Mouse (Mus musculus) CH12.LX (cell line): ENCODE measurements around the gene Rptor. TPM values are rescaled to one million over a fixed set of nuclear protein-coding genes. Genes with fewer than 3 reads are reported as not detected.

ENCODE experiments used
- DNase-seq: peaks from one replicate; pipeline ENCODE4 v3.0.0-alpha.2; 2013; ENCODE audit errors: extremely low read depth
- H3K27ac ChIP-seq: 2 replicates; pipeline ENCODE4 v1.5.1; 2012; ENCODE audit warnings: low read depth, mild to moderate bottlenecking, control low read depth, moderate library complexity; ENCODE audit not compliant: insufficient read depth
- H3K27me3 ChIP-seq: replicated peaks from 2 replicates; pipeline ENCODE3; 2012; ENCODE audit warnings: inconsistent platforms
- H3K36me3 ChIP-seq, 2 experiments: replicated peaks in 1 of 2; 2 replicates each; pipeline versions ENCODE3 to v1.6.1; 2012; ENCODE audit warnings: inconsistent platforms in 1 of 2, low read length in 1 of 2, mild to moderate bottlenecking in 1 of 2, mixed read lengths in 1 of 2, moderate library complexity in 1 of 2; ENCODE audit not compliant: control insufficient read depth in 1 of 2, insufficient read depth in 1 of 2
- H3K4me1 ChIP-seq, 2 experiments: 2 replicates each; pipeline ENCODE4 v1.6.1; 2012; ENCODE audit warnings: inconsistent platforms in 1 of 2, moderate library complexity in 1 of 2; ENCODE audit not compliant: insufficient read depth in 2 of 2, control insufficient read depth in 1 of 2
- H3K4me2 ChIP-seq: 2 replicates; pipeline ENCODE4 v1.6.1; 2012; ENCODE audit warnings: low read depth, mild to moderate bottlenecking, control low read depth; ENCODE audit not compliant: poor library complexity, insufficient read depth, severe bottlenecking
- H3K4me3 ChIP-seq, 3 experiments: fragments of 150-350 bp in 1 of 3; sonication (generic) in 1 of 3; replicated peaks in 1 of 3; 2 replicates each; pipeline versions ENCODE3 to v1.5.1; 2011 to 2012; ENCODE audit warnings: low read depth in 2 of 3, low read length in 2 of 3, mild to moderate bottlenecking in 2 of 3, moderate library complexity in 2 of 3, control low read depth in 1 of 3, improper control_type of control experiment in 1 of 3, inconsistent platforms in 1 of 3, mixed read lengths in 1 of 3; ENCODE audit not compliant: poor library complexity in 1 of 3
- H3K79me2 ChIP-seq: replicated peaks from 2 replicates; pipeline ENCODE4 v1.6.1; 2012; ENCODE audit warnings: mild to moderate bottlenecking, moderate library complexity; ENCODE audit not compliant: control insufficient read depth, poor library complexity, insufficient read depth, severe bottlenecking; ENCODE audit errors: extremely low read depth
- H3K9ac ChIP-seq: 2 replicates; pipeline ENCODE4 v1.6.1; 2012; ENCODE audit warnings: low read depth, mild to moderate bottlenecking, control low read depth, moderate library complexity; ENCODE audit not compliant: insufficient read depth
- H3K9me3 ChIP-seq: replicated peaks from 2 replicates; pipeline ENCODE3; 2012; ENCODE audit warnings: low read length, inconsistent platforms, mixed read lengths
- BHLHE40 ChIP-seq: IDR thresholded peaks from 2 replicates; pipeline ENCODE4 v1.6.1; 2011; ENCODE audit warnings: mild to moderate bottlenecking, low read depth, low read length, improper control_type of control experiment
- CTCF ChIP-seq, 2 experiments: IDR thresholded peaks in 1 of 2; conservative IDR thresholded peaks in 1 of 2; 2 replicates each; pipeline ENCODE4 v1.5.1; 2011 to 2012; ENCODE audit warnings: low read depth in 2 of 2, low read length in 2 of 2, improper control_type of control experiment in 1 of 2, inconsistent platforms in 1 of 2, mild to moderate bottlenecking in 1 of 2, moderate library complexity in 1 of 2
- E2F4 ChIP-seq: IDR thresholded peaks from 2 replicates; pipeline ENCODE4 v1.6.1; 2011; ENCODE audit warnings: low read depth, low read length, improper control_type of control experiment; ENCODE audit not compliant: insufficient replicate concordance
- ELF1 ChIP-seq: IDR thresholded peaks from 2 replicates; pipeline ENCODE4 v1.6.1; 2014; ENCODE audit warnings: low read depth, mild to moderate bottlenecking, inconsistent platforms, low read length, improper control_type of control experiment
- EP300 ChIP-seq: IDR thresholded peaks from 2 replicates; pipeline ENCODE4 v1.6.1; 2011; ENCODE audit warnings: low read length, improper control_type of control experiment
- ETS1 ChIP-seq: conservative IDR thresholded peaks from 2 replicates; pipeline ENCODE4 v1.6.1; 2012; ENCODE audit warnings: low read depth, mild to moderate bottlenecking, inconsistent platforms, low read length, improper control_type of control experiment, moderate library complexity
- GABPA ChIP-seq: IDR thresholded peaks from 2 replicates; pipeline ENCODE4 v1.6.1; 2012; ENCODE audit warnings: low read depth, low read length, improper control_type of control experiment, inconsistent platforms; ENCODE audit not compliant: insufficient replicate concordance
- HCFC1 ChIP-seq: IDR thresholded peaks from 2 replicates; pipeline ENCODE4 v1.6.1; 2012; ENCODE audit warnings: low read depth, mild to moderate bottlenecking, inconsistent platforms, low read length, improper control_type of control experiment
- JUN ChIP-seq: IDR thresholded peaks from 2 replicates; pipeline ENCODE4 v1.6.1; 2011; ENCODE audit warnings: low read depth, mild to moderate bottlenecking, low read length, improper control_type of control experiment, moderate library complexity; ENCODE audit not compliant: insufficient read depth
- JUND ChIP-seq: conservative IDR thresholded peaks from 2 replicates; pipeline ENCODE4 v1.6.1; 2011; ENCODE audit warnings: low read depth, low read length, improper control_type of control experiment
- MAFK ChIP-seq: IDR thresholded peaks from 2 replicates; pipeline ENCODE4 v1.6.1; 2011; ENCODE audit warnings: low read length, improper control_type of control experiment; ENCODE audit not compliant: insufficient replicate concordance
- MAZ ChIP-seq: IDR thresholded peaks from 2 replicates; pipeline ENCODE4 v1.6.1; 2012; ENCODE audit warnings: low read depth, mild to moderate bottlenecking, inconsistent platforms, low read length, improper control_type of control experiment, moderate library complexity
- MEF2A ChIP-seq: IDR thresholded peaks from 2 replicates; pipeline ENCODE4 v1.6.1; 2014; ENCODE audit warnings: low read depth, mild to moderate bottlenecking, inconsistent platforms, low read length, improper control_type of control experiment, borderline replicate concordance
- MYC ChIP-seq: IDR thresholded peaks from 2 replicates; pipeline ENCODE4 v1.6.1; 2011; ENCODE audit warnings: low read depth, mild to moderate bottlenecking, improper control_type of control experiment, low read length
- NELFE ChIP-seq: IDR thresholded peaks from 2 replicates; pipeline ENCODE4 v1.6.1; 2011; ENCODE audit warnings: low read depth, low read length, improper control_type of control experiment
- NRF1 ChIP-seq: IDR thresholded peaks from 2 replicates; pipeline ENCODE4 v1.6.1; 2014; ENCODE audit warnings: low read depth, mild to moderate bottlenecking, inconsistent platforms, low read length, improper control_type of control experiment, moderate library complexity
- POLR2AphosphoS2 ChIP-seq: IDR thresholded peaks from 2 replicates; pipeline ENCODE4 v1.6.1; 2011; ENCODE audit warnings: low read depth, low read length, improper control_type of control experiment
- TBP ChIP-seq: conservative IDR thresholded peaks from 2 replicates; pipeline ENCODE4 v1.6.1; 2011; ENCODE audit warnings: low read depth, low read length, improper control_type of control experiment
- TCF12 ChIP-seq: IDR thresholded peaks from 2 replicates; pipeline ENCODE4 v1.6.1; 2014; ENCODE audit warnings: low read depth, mild to moderate bottlenecking, inconsistent platforms, low read length, improper control_type of control experiment
- UBTF ChIP-seq: IDR thresholded peaks from 2 replicates; pipeline ENCODE4 v1.6.1; 2012; ENCODE audit warnings: low read depth, mild to moderate bottlenecking, inconsistent platforms, low read length, improper control_type of control experiment, moderate library complexity
- USF2 ChIP-seq: conservative IDR thresholded peaks from 2 replicates; pipeline ENCODE4 v1.6.1; 2011; ENCODE audit warnings: low read depth, low read length, improper control_type of control experiment
- ZC3H11A ChIP-seq: IDR thresholded peaks from 2 replicates; pipeline ENCODE4 v1.6.1; 2012; ENCODE audit warnings: low read depth, mild to moderate bottlenecking, inconsistent platforms, low read length, improper control_type of control experiment
- ZKSCAN1 ChIP-seq: IDR thresholded peaks from 2 replicates; pipeline ENCODE4 v1.6.1; 2012; ENCODE audit warnings: low read depth, inconsistent platforms, low read length, improper control_type of control experiment, borderline replicate concordance
- ZMIZ1 ChIP-seq: IDR thresholded peaks from 2 replicates; pipeline ENCODE4 v1.6.1; 2012; ENCODE audit warnings: low read depth, mild to moderate bottlenecking, inconsistent platforms, low read length, improper control_type of control experiment
- ZNF384 ChIP-seq: IDR thresholded peaks from 2 replicates; pipeline ENCODE4 v1.6.1; 2012; ENCODE audit warnings: low read depth, low read length, improper control_type of control experiment, inconsistent platforms
- dilution Hi-C: fragments of 300-500 bp; cut with MboI; formaldehyde crosslinking; loops from 2 replicates; pipeline ENCODE4 v1.14.3; 2020; ENCODE audit warnings: low sequenced_read_pairs; ENCODE audit not compliant: extremely low pct_unique_long_range_greater_than_20kb, extremely low pct_ligation_motif_present
- in situ Hi-C: fragments of 300-500 bp; cut with MboI; formaldehyde crosslinking; loops from 3 replicates; pipeline ENCODE4 v1.14.3; 2019; ENCODE audit warnings: low sequenced_read_pairs, low pct_ligation_motif_present, low pct_unique_long_range_greater_than_20kb, mixed read lengths
- polyA plus RNA-seq: library from polyadenylated mRNA; unstranded; fragments of >175 nt; gene quantifications from 2 replicates; pipeline ENCODE4 v1.2.1, GENCODE M21; 2012; ENCODE audit warnings: low read depth; ENCODE audit not compliant: insufficient read length
- total RNA-seq, 2 experiments: library from RNA; depleted of rRNA; stranded (reverse); fragments of 300-350 nt in 1 of 2; fragments of >200 nt in 1 of 2; gene quantifications; 2 replicates each; pipeline ENCODE4 v1.2.3; 2012 to 2014

Rptor gene
- total and polyA plus RNA-seq, 3 experiments = 10.3 to 33.1 (median 26.7) TPM

- no peaks in the 10 kb centered on the region for H3K79me2 ChIP-seq
- H3K4me1 ChIP-seq = no peaks in the 10 kb centered on the region
- in situ Hi-C loops = no loop called here
- no peak for TF ChIP-seq NELFE
- TF ChIP-seq GABPA = no peak
- no peak for TF ChIP-seq JUND
- no peak for TF ChIP-seq USF2
- TF ChIP-seq TCF12 = no peak
- TF ChIP-seq CTCF (conservative IDR thresholded peaks at IDR 0.05 in 1 of 2, IDR thresholded peaks at IDR 0.05 in 1 of 2; ENCODE audit: low read depth in 2 of 2, low read length in 2 of 2) = no peak
- TF ChIP-seq ETS1 = no peak
- TF ChIP-seq MYC = no peak
- TF ChIP-seq NRF1 = no peak
- TF ChIP-seq MAZ = no peak
- TF ChIP-seq TBP = no peak
- no peak for TF ChIP-seq E2F4
- no peak overlapping the region for H3K4me2 ChIP-seq
- H3K27ac ChIP-seq = no peak overlapping the region
- DNase-seq = no peak
- no peak overlapping the region for H3K9ac ChIP-seq
- no peaks in the 10 kb centered on the region for H3K27me3 ChIP-seq
- H3K36me3 ChIP-seq = peaks cover 4 to 68% of the 10 kb centered on the region in 2 experiments
- H3K4me3 ChIP-seq = no peak overlapping the region
- dilution Hi-C loops = no loop called here
- H3K9me3 ChIP-seq = no peaks in the 10 kb centered on the region
Observed at GRCm38 (mm10) chr11:119833877-119834804, 231.4 kb downstream of the Rptor start.

- Histone ChIP-seq H3K4me2 (no peak overlapping the region), H3K4me1 (no peaks in the 10 kb centered on the region), H3K9me3 (no peaks in the 10 kb centered on the region), H3K36me3 (peaks cover 11 to 70% of the 10 kb centered on the region in 2 experiments), H3K79me2 (no peaks in the 10 kb centered on the region), H3K27ac (no peak overlapping the region), H3K27me3 (no peaks in the 10 kb centered on the region)
- in situ Hi-C loops = no loop called here
- dilution Hi-C loops = no loop called here
- DNase-seq = no peak
- TF ChIP-seq POLR2AphosphoS2 = no peak
- no peak for TF ChIP-seq JUND
- TF ChIP-seq UBTF = no peak
- TF ChIP-seq ZNF384 = no peak
- TF ChIP-seq MEF2A = no peak
- no peak for TF ChIP-seq ZC3H11A
- TF ChIP-seq ZKSCAN1 = no peak
- TF ChIP-seq ELF1 = no peak
- no peak for TF ChIP-seq MYC
- TF ChIP-seq BHLHE40 = no peak
- no peak for TF ChIP-seq EP300
- TF ChIP-seq ZMIZ1 = no peak
- no peak for TF ChIP-seq MAFK
- TF ChIP-seq TBP = no peak
- no peak for TF ChIP-seq JUN
- TF ChIP-seq HCFC1 = no peak
- TF ChIP-seq NELFE = no peak
- TF ChIP-seq, all 38 proteins: peak for 0
- Histone ChIP-seq H3K9ac (no peak overlapping the region), H3K4me3 (no peak overlapping the region)
Observed at GRCm38 (mm10) chr11:119836326-119836725, 233.6 kb downstream of the Rptor start.
